Comparison of ENCODE assay signal across 29 mouse cellular contexts in the genomic region with DNA sequence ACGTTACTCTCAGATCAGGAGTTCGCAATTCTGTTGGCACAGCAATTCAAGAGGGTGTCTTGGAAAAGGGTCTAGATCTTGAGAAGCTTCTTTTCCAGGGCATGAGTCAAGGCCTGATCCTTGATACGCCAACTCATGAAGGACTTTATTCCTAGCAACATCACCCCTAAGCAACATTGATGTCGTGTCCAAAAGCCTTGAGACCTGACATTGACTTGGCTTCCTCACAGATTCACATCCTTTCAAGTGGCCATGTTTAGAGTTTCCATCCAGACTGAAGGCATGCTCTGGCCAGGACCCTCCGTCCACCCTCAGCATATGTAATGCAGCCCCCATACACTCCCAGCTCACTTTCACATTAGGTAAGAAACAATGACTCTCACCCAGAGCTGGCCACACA. TPM values are rescaled to one million over a fixed set of nuclear protein-coding genes. Genes with fewer than 3 reads are reported as not detected.
"Had no signal": no experiment of that assay in that cellular context is flagged by ENCODE, and none has a peak within 500 bp of the region (broad histone marks: within the 10 kb centered on the region; RNA-seq: fewer than 3 reads in every experiment).

No protein-coding gene starts in this region.

- H3K9me3 ChIP-seq: heart, embryonic 13.5 days; heart, embryonic 15.5 days; hindbrain, embryonic 13.5 days; hindbrain, embryonic 15.5 days; kidney, embryonic 15.5 days; limb, embryonic 13.5 days; limb, embryonic 15.5 days; liver, embryonic 12.5 days had no signal

- H3K4me1 ChIP-seq: heart, embryonic 13.5 days; heart, embryonic 15.5 days; hindbrain, embryonic 15.5 days; kidney, embryonic 15.5 days; limb, embryonic 13.5 days; limb, embryonic 15.5 days; liver, embryonic 12.5 days had no signal

- H3K4me3 ChIP-seq: heart, adult 2 months; heart, embryonic 13.5 days; heart, embryonic 15.5 days; hindbrain, embryonic 13.5 days; hindbrain, embryonic 15.5 days; kidney, embryonic 15.5 days; limb, embryonic 13.5 days; limb, embryonic 15.5 days; liver, embryonic 12.5 days had no signal

- DNase-seq: gastrocnemius, postnatal 14 days; gastrocnemius, postnatal 36 days; heart, adult 11 months; heart, adult 2 months; heart, postnatal 14 days; heart, postnatal 36 days; kidney, adult 11 months; kidney, adult 2 months; kidney, adult 9 months; kidney, postnatal 14 days; kidney, postnatal 36 days; layer of hippocampus, adult 9-11 months; layer of hippocampus, postnatal 36 days; left cerebral cortex, postnatal 4 days had no signal

- H3K36me3 ChIP-seq: heart, embryonic 13.5 days; heart, embryonic 15.5 days; hindbrain, embryonic 13.5 days; hindbrain, embryonic 15.5 days; kidney, embryonic 15.5 days; limb, embryonic 13.5 days; limb, embryonic 15.5 days; liver, embryonic 12.5 days had no signal

- H3K9ac ChIP-seq: heart, embryonic 13.5 days; heart, embryonic 15.5 days; hindbrain, embryonic 13.5 days; hindbrain, embryonic 15.5 days; kidney, embryonic 15.5 days; limb, embryonic 13.5 days; limb, embryonic 15.5 days; liver, embryonic 12.5 days; liver, embryonic 14.5 days had no signal

- H3K27ac ChIP-seq: heart, adult 2 months; heart, embryonic 13.5 days; heart, embryonic 15.5 days; hindbrain, embryonic 13.5 days; hindbrain, embryonic 15.5 days; hindbrain, postnatal 0 days; kidney, embryonic 15.5 days; kidney, postnatal 0 days; limb, embryonic 13.5 days; limb, embryonic 15.5 days; liver, embryonic 12.5 days; liver, embryonic 14.5 days had no signal

- ATAC-seq: hindbrain, postnatal 0 days; intestine, embryonic 16.5 days; liver, embryonic 12.5 days had no signal

- H3K27me3 ChIP-seq: heart, embryonic 13.5 days; heart, embryonic 15.5 days; hindbrain, embryonic 13.5 days; hindbrain, embryonic 15.5 days; kidney, embryonic 15.5 days; limb, embryonic 13.5 days; limb, embryonic 15.5 days; liver, embryonic 12.5 days had no signal

- H3K4me2 ChIP-seq: heart, embryonic 11.5 days; heart, embryonic 13.5 days; heart, embryonic 15.5 days; hindbrain, embryonic 13.5 days; hindbrain, embryonic 15.5 days; kidney, embryonic 15.5 days; limb, embryonic 13.5 days; limb, embryonic 15.5 days; liver, embryonic 12.5 days had no signal

RNA-seq across cellular contexts. Expression of a gene that starts 45.0 kb away (rescaled TPM):
- total RNA-seq: gastrocnemius, postnatal 36 days; hematopoietic stem cell, adult 5-6 weeks; liver, adult 2 months had no signal
- polyA plus RNA-seq: liver, adult 2 months had no signal
